Mouse (Mus musculus): ENCODE measurements around the gene Lrrd1.
A peak's percentile ranks its signal among the peaks of the same experiment; 100 is the strongest.
"Not testable (repeated sequence)": the region's sequence is repeated elsewhere in the genome, so short reads cannot be mapped to it uniquely, and the experiment has no call there.

The Lrrd1 gene

GRCm38 (mm10) chr5:3845026-3845425 lies at the start of gene Lrrd1:
Lrrd1 (plus strand) TSS chr5:3845173.
- no peak for DNase-seq

GRCm38 (mm10) chr5:3797101-3797500 lies 47.9 kb upstream of the Lrrd1 start:
- DNase-seq, result not testable (repeated sequence)

DNA sequence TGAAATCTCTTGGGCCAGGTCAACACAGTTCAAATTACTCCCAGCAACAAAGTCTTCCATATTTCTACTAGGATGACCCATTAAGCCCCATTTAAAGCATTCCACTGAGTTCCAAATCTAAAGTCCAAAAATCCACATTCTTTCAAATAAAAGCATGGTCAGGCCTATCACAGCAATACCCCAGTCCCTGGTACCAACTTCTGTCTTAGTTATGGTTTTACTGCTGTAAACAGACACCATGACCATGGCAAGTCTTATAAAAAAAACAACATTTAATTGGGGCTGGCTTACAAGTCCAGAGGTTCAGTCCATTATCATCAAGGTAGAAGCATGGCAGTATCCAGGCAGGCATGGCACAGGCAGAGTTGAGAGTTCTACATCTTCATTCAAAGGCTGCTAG lies 46.3 kb upstream of the Lrrd1 start:
- not testable (repeated sequence) for DNase-seq

DNA sequence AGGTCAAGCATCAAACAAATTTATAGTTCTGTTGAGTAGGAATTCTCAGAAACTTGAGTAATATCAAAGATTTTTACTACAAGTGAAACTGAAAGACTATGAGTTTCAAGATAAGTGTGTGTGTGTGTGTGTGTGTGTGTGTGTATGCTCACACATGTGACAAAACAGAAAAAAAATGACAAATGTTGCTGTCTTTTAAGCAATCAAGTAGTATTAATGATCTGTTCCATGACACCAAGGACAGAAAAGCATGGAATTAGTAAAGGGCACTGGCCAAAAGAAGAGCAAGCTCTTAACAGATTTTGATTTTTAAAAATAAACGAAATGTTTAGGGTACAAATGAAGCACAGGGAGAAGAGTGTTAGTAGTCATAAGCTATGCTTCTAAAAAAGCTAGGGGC lies 44.9 kb upstream of the Lrrd1 start:
- no peak for DNase-seq

- DNase-seq, result no peak
Observed at GRCm38 (mm10) chr5:3800881-3801280, 44.1 kb upstream of the Lrrd1 start.

DNA sequence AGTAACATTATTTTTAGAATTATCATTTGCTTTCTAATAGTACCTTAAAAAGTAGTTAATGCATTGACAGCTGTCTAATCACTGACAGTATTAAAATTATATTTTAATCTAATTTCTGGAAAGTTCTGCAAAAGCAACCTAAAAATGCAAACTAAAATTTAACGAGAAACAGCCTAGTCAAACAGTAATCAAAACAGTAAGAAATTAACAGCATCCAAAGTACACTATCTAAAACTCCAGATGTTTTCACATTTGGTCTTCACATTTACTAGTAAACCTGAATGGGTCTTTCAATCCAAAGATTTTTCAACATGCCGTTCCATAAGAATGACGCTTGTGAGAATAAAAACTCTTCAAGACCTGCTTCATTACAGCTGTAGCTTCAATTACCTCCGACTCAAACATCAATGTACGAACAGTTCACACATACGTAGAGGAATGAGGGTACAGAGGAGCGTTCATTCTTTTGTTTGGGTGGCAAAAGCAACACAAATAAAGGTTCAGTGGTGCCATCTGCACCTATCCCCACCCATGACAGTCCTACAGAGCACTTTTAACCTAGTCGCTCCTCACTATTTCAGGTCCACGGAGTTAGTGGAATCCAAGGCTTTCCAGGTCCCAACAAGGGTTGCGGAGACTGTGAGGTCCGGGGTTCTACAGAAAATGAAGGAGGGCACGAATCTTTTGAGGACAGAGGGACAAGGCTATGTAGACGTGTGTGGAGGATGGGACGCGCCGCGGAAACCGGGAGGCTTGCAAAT lies 43.1 kb upstream of the Lrrd1 start:
- DNase-seq, result no peak

DNA sequence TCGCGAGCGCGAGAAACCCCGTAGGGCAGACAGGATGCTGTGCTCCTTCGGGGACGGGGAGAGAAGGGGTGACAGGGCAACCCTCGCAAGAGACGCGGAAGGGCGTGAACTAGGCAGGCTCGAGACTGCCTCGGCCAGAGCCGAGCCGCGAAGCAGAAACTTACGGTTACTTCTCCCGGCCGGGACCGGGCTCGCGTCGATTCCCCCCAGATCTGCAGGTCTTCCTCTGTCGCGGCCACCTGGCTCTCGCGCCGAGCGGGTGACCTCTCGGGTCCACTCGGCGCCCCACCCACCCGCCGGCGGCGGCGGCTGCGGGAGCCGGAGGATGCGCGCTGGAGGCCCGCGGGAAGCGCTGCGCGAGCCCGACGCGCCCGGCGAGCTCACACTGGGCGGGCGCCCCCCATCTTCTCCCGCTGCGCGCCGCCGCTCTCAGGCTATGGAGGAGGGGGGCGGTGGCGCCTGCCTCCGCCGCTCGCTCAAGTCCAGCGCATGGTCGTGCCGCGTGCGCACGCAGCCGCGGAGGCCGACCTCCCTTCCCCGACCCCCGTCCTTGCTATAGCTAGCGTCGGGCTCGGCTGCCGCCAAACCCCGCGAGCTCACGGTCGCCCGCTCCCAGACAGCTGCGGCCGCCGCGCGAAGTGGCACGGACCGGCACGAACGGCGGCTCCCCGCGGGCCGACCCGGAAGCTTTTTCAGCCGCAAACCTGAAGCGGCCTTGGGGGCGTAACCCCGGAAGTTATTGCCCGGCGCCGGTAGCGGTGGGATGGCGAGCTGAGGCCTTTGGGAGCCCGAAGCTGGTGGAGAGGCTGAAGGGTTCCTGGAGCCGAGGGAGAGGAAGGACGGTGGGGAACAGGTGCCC lies 42.3 kb upstream of the Lrrd1 start, which contains the start of the genes Ankib1 and Krit1:
Gene Ankib1 (minus strand): TSS at position 493 of the 859 bp plus-strand sequence.
Gene Krit1 (plus strand): TSS at position 752 of the 859 bp plus-strand sequence.
- peak; percentile 87 for DNase-seq

GRCm38 (mm10) chr5:3803292-3804165 lies 41.4 kb upstream of the Lrrd1 start:
- no peak for DNase-seq

GRCm38 (mm10) chr5:3808472-3808871 lies 36.5 kb upstream of the Lrrd1 start:
- no peak for DNase-seq

GRCm38 (mm10) chr5:3834107-3834506 lies 10.9 kb upstream of the Lrrd1 start:
- DNase-seq, result no peak

- DNase-seq, result no peak
Observed at GRCm38 (mm10) chr5:3870161-3870560, 25.2 kb downstream of the Lrrd1 start.

DNA sequence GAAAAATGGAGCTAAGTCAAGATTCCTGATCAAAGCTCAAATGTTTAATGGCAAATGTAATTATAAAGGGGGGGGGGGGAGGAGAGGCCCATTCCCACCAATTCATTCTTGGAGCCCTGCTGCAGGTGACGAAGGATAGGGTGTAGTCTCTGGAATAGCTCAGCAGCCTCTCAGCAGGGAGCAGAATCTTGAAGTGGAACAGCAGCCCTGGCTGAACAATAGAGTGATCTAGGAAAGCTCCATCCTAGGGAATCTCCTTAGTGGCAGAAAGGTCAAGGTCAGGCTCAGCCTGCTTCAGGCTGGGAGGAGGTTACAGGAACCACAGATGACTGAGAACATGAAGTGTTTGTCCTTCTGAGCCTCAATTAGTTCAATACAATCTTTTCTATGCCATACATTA lies 27.4 kb downstream of the Lrrd1 start:
- DNase-seq, result no peak

- DNase-seq, result no peak
Observed at GRCm38 (mm10) chr5:3873485-3873884, 28.5 kb downstream of the Lrrd1 start.

DNA sequence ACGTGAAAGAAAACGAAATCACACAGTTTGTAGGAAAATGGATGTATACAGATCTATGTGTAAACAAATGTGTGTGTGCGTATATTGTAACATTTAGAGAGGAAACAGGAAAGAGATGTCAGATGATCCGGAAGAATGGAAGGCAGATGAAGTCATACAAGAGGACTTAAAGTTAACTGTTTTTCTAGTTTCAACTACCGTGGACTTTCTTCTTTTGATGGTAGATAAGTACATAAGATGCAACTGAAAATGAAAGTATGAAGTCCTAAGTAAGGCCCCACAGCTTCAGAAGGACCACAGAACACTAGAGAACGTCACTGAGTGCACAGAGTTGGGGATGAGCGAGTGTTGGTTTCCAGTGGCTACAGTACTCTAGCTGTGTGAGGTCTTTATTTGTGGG lies 41.9 kb downstream of the Lrrd1 start:
- DNase-seq, result not testable (repeated sequence)

- DNase-seq, result no peak
Observed at GRCm38 (mm10) chr5:3889201-3889600, 44.2 kb downstream of the Lrrd1 start.

- peak; percentile 59 for DNase-seq
Observed at GRCm38 (mm10) chr5:3893459-3894293, 48.7 kb downstream of the Lrrd1 start, which contains the start of gene Mterf1a. Mterf1a (minus strand) TSS chr5:3893933.

DNA sequence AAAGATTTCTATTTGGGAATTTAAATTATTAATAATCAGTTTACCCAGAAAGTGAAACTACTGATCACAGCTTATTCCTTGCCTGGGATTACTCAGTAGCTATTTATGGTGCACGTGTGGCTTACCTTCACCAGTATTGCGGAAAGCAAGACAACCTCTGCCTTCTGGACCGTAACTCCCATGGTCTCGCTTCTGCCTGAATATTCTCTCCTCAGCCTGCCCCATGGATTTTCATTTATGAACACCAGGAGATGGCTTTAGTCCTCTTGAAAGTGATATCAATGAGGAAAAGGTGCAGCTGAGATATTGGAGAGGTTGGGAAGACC lies 49.3 kb downstream of the Lrrd1 start:
- DNase-seq, result not testable (repeated sequence)

- no peak for DNase-seq
Observed at GRCm38 (mm10) chr5:3905471-3905870, 60.5 kb downstream of the Lrrd1 start.

Measured in cerebellum, adult 8-10 months (tissue).